ENCODE assay signal across 11 mouse cellular contexts in genomic region chr9:58092581-58093269, GRCm38 (mm10). TPM values are rescaled to one million over a fixed set of nuclear protein-coding genes. Genes with fewer than 3 reads are reported as not detected.
A peak's percentile ranks its signal among the peaks of the same experiment; 100 is the strongest.
DNase-seq lines count a peak whose midpoint lies in the region; ATAC-seq and TF ChIP-seq lines count a peak whose summit lies in the region.
"Had no signal": no experiment of that assay in that cellular context is flagged by ENCODE, and none has a peak within 500 bp of the region (broad histone marks: within the 10 kb centered on the region; RNA-seq: fewer than 3 reads in every experiment).

No protein-coding gene starts in this region.

- WGBS in lung, postnatal 0 days, result 50% methylated on average over 7 of the region's 7 CpGs
- WGBS in intestine, postnatal 0 days, result 69% methylated on average over 7 of the region's 7 CpGs

- DNase-seq in lung, adult 18-20 months, result peak; percentile 18 to 21
- DNase-seq in lung, postnatal 0 days (ENCODE audit: low spot score), result no peak
- peak; percentile 98 for DNase-seq in brain, adult 2 months (ENCODE audit: low read depth, low spot score)
- peak; percentile 69 for DNase-seq in gastrocnemius, adult 18-20 months (ENCODE audit: low spot score)
- DNase-seq in kidney, postnatal 36 days, result peak; percentile 48 to 51
- no peak for DNase-seq in urinary bladder, postnatal 4 days (ENCODE audit: low spot score in 2 of 2)
- no peak for DNase-seq in layer of hippocampus, adult 9-10 months (ENCODE audit: low spot score)

- no peaks in the 10 kb centered on the region for H3K9me3 ChIP-seq in lung, postnatal 0 days (ENCODE audit: low read length)
- no peaks in the 10 kb centered on the region for H3K9me3 ChIP-seq in intestine, postnatal 0 days (ENCODE audit: control insufficient read depth)
- H3K9me3 ChIP-seq: liver, embryonic 15.5 days had no signal

- no peak for TF ChIP-seq EP300 in lung, postnatal 0 days (IDR thresholded peaks at IDR 0.05)

- no peak overlapping the region for H3K27ac ChIP-seq in lung, postnatal 0 days (ENCODE audit: low read length)
- H3K27ac ChIP-seq in intestine, postnatal 0 days (ENCODE audit: low read depth, low read length), result no peak overlapping the region
- H3K27ac ChIP-seq: liver, embryonic 15.5 days had no signal

- no peaks in the 10 kb centered on the region for H3K27me3 ChIP-seq in lung, postnatal 0 days (replicated peaks; ENCODE audit: insufficient read depth, low read length)
- no peaks in the 10 kb centered on the region for H3K27me3 ChIP-seq in intestine, postnatal 0 days (replicated peaks; ENCODE audit: control insufficient read depth, insufficient read depth, low read length)
- H3K27me3 ChIP-seq: liver, embryonic 15.5 days; Patski had no signal

- no peaks in the 10 kb centered on the region for H3K4me1 ChIP-seq in lung, postnatal 0 days (ENCODE audit: insufficient read depth, low read depth, low read length)
- H3K4me1 ChIP-seq in intestine, postnatal 0 days (replicated peaks; ENCODE audit: control insufficient read depth, insufficient read depth, low read length), result no peaks in the 10 kb centered on the region
- H3K4me1 ChIP-seq: liver, embryonic 15.5 days had no signal

- H3K4me3 ChIP-seq in lung, postnatal 0 days (ENCODE audit: low read depth, low read length), result no peak overlapping the region
- H3K4me3 ChIP-seq in intestine, postnatal 0 days (ENCODE audit: low read depth, low read length), result no peak overlapping the region
- H3K4me3 ChIP-seq: liver, embryonic 15.5 days had no signal

- H3K4me2 ChIP-seq in lung, postnatal 0 days (replicated peaks; ENCODE audit: low read depth, low read length), result no peak overlapping the region
- no peak overlapping the region for H3K4me2 ChIP-seq in intestine, postnatal 0 days (replicated peaks; ENCODE audit: low read depth)
- H3K4me2 ChIP-seq: liver, embryonic 15.5 days had no signal

- no peak for TF ChIP-seq CTCF in lung, postnatal 0 days (IDR thresholded peaks at IDR 0.05)
- TF ChIP-seq CTCF in intestine, postnatal 0 days (IDR thresholded peaks at IDR 0.05; ENCODE audit: low read depth), result no peak

- H3K9ac ChIP-seq in lung, postnatal 0 days (replicated peaks; ENCODE audit: low read depth), result no peak overlapping the region
- H3K9ac ChIP-seq in intestine, postnatal 0 days (ENCODE audit: low read depth, low read length), result no peak overlapping the region
- H3K9ac ChIP-seq: liver, embryonic 15.5 days had no signal

- ATAC-seq in lung, postnatal 0 days, result no peak
- ATAC-seq in intestine, postnatal 0 days, result no peak
- ATAC-seq: Patski had no signal

- no peaks in the 10 kb centered on the region for H3K36me3 ChIP-seq in lung, postnatal 0 days (ENCODE audit: insufficient read depth, low read length)
- H3K36me3 ChIP-seq in intestine, postnatal 0 days (ENCODE audit: control insufficient read depth, insufficient read depth), result no peaks in the 10 kb centered on the region
- H3K36me3 ChIP-seq: liver, embryonic 15.5 days had no signal

RNA-seq across cellular contexts. Expression of gene Ccdc33, which starts 25.9 kb away (rescaled TPM):
- 3.0 and 3.3 TPM in 2 replicates for polyA plus RNA-seq in lung, postnatal 0 days (2015; fragmentation: Nextera tagmentation; extraction: Ambion mirVana)
- not detected for total RNA-seq in gastrocnemius, adult 18-20 months (2021)
- polyA plus RNA-seq in intestine, postnatal 0 days (2015; fragmentation: Nextera tagmentation; extraction: Ambion mirVana), result 0.14 and 0.16 TPM in 2 replicates
- polyA plus RNA-seq: liver, embryonic 15.5 days; small intestine, adult 2 months had no signal

RNA-seq across cellular contexts. Expression of gene Stra6, which starts 29.1 kb away (rescaled TPM):
- polyA plus RNA-seq in lung, postnatal 0 days (2015; fragmentation: Nextera tagmentation; extraction: Ambion mirVana), result 0.32 and 0.41 TPM in 2 replicates
- under 1 TPM; 0.16 to 0.90 TPM for total RNA-seq in gastrocnemius, adult 18-20 months (2021)
- polyA plus RNA-seq in intestine, postnatal 0 days (2015; fragmentation: Nextera tagmentation; extraction: Ambion mirVana), result 0.48 and 0.71 TPM in 2 replicates

Comparison
In these comparisons a context has a peak if more than half of its experiments do, and no peak if none do; other contexts are left out.
1. DNase-seq: peak in lung, adult 18-20 months (2 of 2), brain, adult 2 months (single experiment), gastrocnemius, adult 18-20 months (single experiment) and kidney, postnatal 36 days (2 of 2); none in lung, postnatal 0 days (single experiment), urinary bladder, postnatal 4 days (0 of 2) and layer of hippocampus, adult 9-10 months (single experiment).